Mouse (Mus musculus) small intestine, adult 2 months (tissue): ENCODE data around the gene Bbs2.

Experiments
- CTCF ChIP-seq: fragments of 200-500 bp; IDR thresholded peaks from 2 replicates; pipeline ENCODE4 v1.5.1; 2012; ENCODE audit warnings: low read depth, mild to moderate bottlenecking, control low read depth, inconsistent platforms, low read length, moderate library complexity, mixed read lengths; ENCODE audit not compliant: insufficient replicate concordance, insufficient read length; ENCODE audit errors: extremely low read depth
- POLR2A ChIP-seq: fragments of 200-500 bp; IDR thresholded peaks from 2 replicates; pipeline ENCODE4 v1.6.1; 2012; ENCODE audit warnings: low read depth, mild to moderate bottlenecking, control low read depth, inconsistent platforms, low read length, moderate library complexity

DNA sequence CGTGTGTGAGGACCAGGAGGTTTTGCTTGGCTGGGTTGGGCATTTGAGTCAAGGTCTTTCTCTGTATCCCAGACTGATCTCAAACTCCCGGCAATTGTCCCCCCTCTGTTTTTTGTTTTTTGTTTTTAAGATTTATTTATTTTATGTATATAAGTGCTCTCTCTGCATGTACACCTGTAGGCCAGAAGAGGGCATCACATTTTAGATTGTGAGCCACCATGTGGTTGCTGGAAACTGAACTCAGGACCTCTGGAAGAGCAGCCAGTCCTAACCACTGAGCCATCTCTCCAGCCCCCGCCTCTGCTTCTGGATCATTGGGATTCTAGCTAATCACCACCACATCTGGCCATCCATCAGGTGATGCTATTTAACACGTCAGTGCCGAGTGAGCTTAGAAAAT lies 11.1 kb upstream of the Bbs2 start:
- no peak for TF ChIP-seq CTCF
- no peak for TF ChIP-seq POLR2A
